Mouse (Mus musculus) forebrain, embryonic 11.5 days (tissue): Measurements from ENCODE around the gene Trim2. TPM values are rescaled to one million over a fixed set of nuclear protein-coding genes. Genes with fewer than 3 reads are reported as not detected.

Source experiments
- ATAC-seq: fragments of 200-750 bp; cut with Nextera tagmentation; replicated peaks from 2 replicates; pipeline ENCODE4 v1.8.0; 2017; ENCODE audit warnings: moderate TSS enrichment; ENCODE audit not compliant: low FRiP score
- DNase-seq: peaks from one replicate; pipeline ENCODE4 v3.0.0-alpha.2; 2017; ENCODE audit warnings: low spot score
- H3K27ac ChIP-seq: fragments of 300-500 bp; sonication (generic); 2 replicates; pipeline ENCODE4 v1.5.1; 2014; ENCODE audit warnings: low read depth, low read length
- H3K27me3 ChIP-seq: fragments of 300-500 bp; sonication (generic); 2 replicates; pipeline ENCODE4 v1.6.1; 2014; ENCODE audit warnings: mild to moderate bottlenecking, low read length, mixed read lengths; ENCODE audit not compliant: control insufficient read depth, insufficient read depth
- H3K36me3 ChIP-seq: fragments of 300-500 bp; sonication (generic); 2 replicates; pipeline ENCODE4 v1.6.1; 2014; ENCODE audit warnings: mild to moderate bottlenecking, low read length, moderate library complexity, mixed read lengths; ENCODE audit not compliant: control insufficient read depth, insufficient read depth
- H3K4me1 ChIP-seq: fragments of 300-500 bp; sonication (generic); replicated peaks from 2 replicates; pipeline ENCODE4 v1.6.1; 2014; ENCODE audit warnings: low read length, mixed read lengths; ENCODE audit not compliant: control insufficient read depth, insufficient read depth
- H3K4me2 ChIP-seq: fragments of 300-500 bp; sonication (generic); 2 replicates; pipeline ENCODE4 v1.6.1; 2014; ENCODE audit warnings: low read depth, mild to moderate bottlenecking, low read length, moderate library complexity, mixed read lengths; ENCODE audit not compliant: severe bottlenecking
- H3K4me3 ChIP-seq: fragments of 300-500 bp; sonication (generic); 2 replicates; pipeline ENCODE4 v1.5.1; 2014; ENCODE audit warnings: low read depth, low read length
- H3K9ac ChIP-seq: fragments of 300-500 bp; sonication (generic); 2 replicates; pipeline ENCODE4 v1.6.1; 2014; ENCODE audit warnings: low read length
- H3K9me3 ChIP-seq: fragments of 300-500 bp; sonication (generic); 2 replicates; pipeline ENCODE4 v1.6.1; 2016; ENCODE audit warnings: low read length, mixed read lengths; ENCODE audit not compliant: control insufficient read depth
- WGBS: fragments of 180-500 bp; shearing (Covaris S2); extraction: QIAGEN DNeasy Blood & Tissue Kit; methylation state at CpG from one replicate; pipeline ENCODE4 v1.1.7; 2014; 5-methylcytosine and 5-hydroxymethylcytosine counted together
- polyA plus RNA-seq: library from polyadenylated mRNA; unstranded; fragments of >200 nt; fragmentation: Nextera tagmentation; extraction: Ambion mirVana; gene quantifications from 2 replicates; pipeline ENCODE4 v1.2.1, GENCODE M21; 2014

Trim2 gene
- polyA plus RNA-seq, 1 experiment from 2014 or later, result 70.3 TPM

DNA sequence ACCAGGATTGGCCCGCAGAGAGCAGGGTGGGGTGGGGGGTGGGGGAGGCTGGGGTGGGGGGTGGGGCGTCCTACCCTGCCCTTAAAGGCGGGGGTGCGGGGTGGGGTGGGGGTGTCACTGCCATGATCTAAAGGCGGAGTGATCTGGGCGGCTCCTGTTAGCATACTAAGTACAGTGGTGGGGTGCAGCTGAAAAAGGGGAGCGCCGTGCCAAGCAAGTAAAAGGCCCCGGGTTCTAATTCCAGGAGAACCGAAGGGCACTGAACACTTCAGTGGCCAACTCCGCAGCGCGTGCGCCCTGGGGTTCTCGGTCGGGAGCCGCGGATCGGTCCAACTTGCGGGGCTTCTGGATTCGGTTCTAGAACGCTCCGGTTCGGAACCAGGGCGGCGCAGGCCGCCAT lies 151.5 kb downstream of the Trim2 start:
- H3K36me3 ChIP-seq, result no peaks in the 10 kb centered on the region
- under 1% methylated on average over 27 of the region's 27 CpGs for WGBS
- no peaks in the 10 kb centered on the region for H3K27me3 ChIP-seq
- no peak overlapping the region for H3K27ac ChIP-seq
- peak overlapping the region; percentile 98 for H3K4me2 ChIP-seq
- H3K9me3 ChIP-seq, result no peaks in the 10 kb centered on the region
- no peaks in the 10 kb centered on the region for H3K4me1 ChIP-seq
- ATAC-seq (peak; percentile 53), DNase-seq (no peak)
- H3K9ac ChIP-seq, result peak overlapping the region; percentile 76
- H3K4me3 ChIP-seq, result peak overlapping the region; percentile 48

- Histone ChIP-seq H3K4me3 (peak overlapping the region; percentile 48), H3K27ac (no peak overlapping the region), H3K9me3 (no peaks in the 10 kb centered on the region), H3K27me3 (no peaks in the 10 kb centered on the region), H3K36me3 (no peaks in the 10 kb centered on the region), H3K4me2 (peak overlapping the region; percentile 98; the same call in 1 of the 2 replicates), H3K4me1 (no peaks in the 10 kb centered on the region), H3K9ac (no peak overlapping the region)
- DNase-seq (no peak), ATAC-seq (no peak)
- WGBS, result 15% methylated on average over 12 of the region's 12 CpGs
Measured at GRCm38 (mm10) chr3:84154721-84155141, 151.9 kb downstream of the Trim2 start.

DNA sequence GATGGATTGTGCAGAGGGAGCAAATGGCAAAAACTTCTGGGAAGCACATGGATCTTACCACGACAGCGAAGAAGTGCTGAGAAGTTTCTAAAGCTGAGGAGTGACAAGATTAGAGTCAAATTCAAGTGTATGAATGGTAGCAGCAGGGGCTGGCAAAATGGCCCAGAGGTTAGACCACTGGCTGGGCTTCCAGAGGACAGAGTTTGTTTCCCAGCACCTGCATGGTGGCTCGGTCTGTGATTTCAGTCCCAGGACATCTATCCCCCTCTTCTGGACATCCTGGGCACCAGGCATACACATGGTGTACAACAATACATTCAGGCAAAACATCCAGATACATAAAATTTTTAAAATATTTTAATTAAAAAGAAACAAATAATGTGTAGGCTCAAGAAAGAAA lies 156.8 kb downstream of the Trim2 start:
- Histone ChIP-seq H3K4me3 (no peak overlapping the region), H3K9ac (no peak overlapping the region), H3K4me2 (no peak overlapping the region), H3K4me1 (no peaks in the 10 kb centered on the region), H3K9me3 (no peaks in the 10 kb centered on the region; the same call in 1 of the 2 replicates), H3K36me3 (no peaks in the 10 kb centered on the region), H3K27me3 (no peaks in the 10 kb centered on the region), H3K27ac (no peak overlapping the region)
- ATAC-seq (no peak), DNase-seq (no peak)
- WGBS, result 92% methylated on average over 3 of the region's 3 CpGs

DNA sequence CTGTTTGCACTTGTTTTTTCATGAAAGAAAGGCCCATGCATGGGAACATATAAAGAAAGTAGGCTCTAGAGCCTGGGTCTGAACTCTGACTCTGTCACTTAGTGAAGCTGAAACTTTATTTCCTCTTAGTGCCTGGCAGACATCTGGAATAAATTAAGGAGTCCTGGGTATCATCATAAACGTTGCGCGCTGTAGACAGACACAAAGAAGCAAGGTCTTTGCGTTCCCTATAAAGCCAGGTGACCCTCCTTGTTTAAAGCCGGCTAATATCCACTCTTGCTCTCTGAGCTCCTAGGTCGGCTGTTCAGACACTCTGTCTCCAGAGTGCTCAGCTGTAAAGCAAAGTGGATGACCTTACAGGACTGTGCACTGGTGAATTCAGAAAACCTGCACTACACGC lies 165.7 kb downstream of the Trim2 start:
- no peak for ATAC-seq
- Histone ChIP-seq H3K27ac (no peak overlapping the region), H3K4me3 (no peak overlapping the region), H3K4me2 (no peak overlapping the region), H3K9ac (no peak overlapping the region), H3K4me1 (no peaks in the 10 kb centered on the region), H3K9me3 (no peaks in the 10 kb centered on the region), H3K36me3 (no peaks in the 10 kb centered on the region), H3K27me3 (no peaks in the 10 kb centered on the region)
- 75% methylated on average over 7 of the region's 7 CpGs for WGBS
- DNase-seq, result no peak

DNA sequence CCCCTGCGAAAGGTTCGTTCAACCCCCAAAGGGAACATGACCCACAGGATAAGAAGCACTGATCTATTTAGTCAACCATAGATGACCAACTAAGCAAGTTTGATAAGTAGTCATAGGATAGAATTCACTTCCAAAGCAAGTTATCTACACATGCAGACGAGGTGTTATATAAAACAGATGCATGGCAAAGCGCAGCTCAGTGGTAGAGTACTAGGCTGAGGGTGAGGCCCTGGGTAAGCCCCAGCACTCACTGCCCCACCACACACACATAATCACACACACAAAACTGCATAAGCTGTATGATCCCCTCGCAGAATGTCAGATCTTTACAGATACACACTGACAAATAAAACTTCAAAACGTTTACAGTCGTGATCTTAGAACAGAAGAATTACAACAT lies 170.2 kb downstream of the Trim2 start:
- no peaks in the 10 kb centered on the region for H3K9me3 ChIP-seq
- H3K4me1 ChIP-seq, result no peaks in the 10 kb centered on the region
- DNase-seq, result no peak
- H3K4me3 ChIP-seq, result no peak overlapping the region
- H3K4me2 ChIP-seq, result no peak overlapping the region
- H3K27ac ChIP-seq, result no peak overlapping the region
- ATAC-seq, result no peak
- no peaks in the 10 kb centered on the region for H3K27me3 ChIP-seq
- WGBS, result 86% methylated on average over 7 of the region's 7 CpGs
- no peaks in the 10 kb centered on the region for H3K36me3 ChIP-seq
- H3K9ac ChIP-seq, result no peak overlapping the region

DNA sequence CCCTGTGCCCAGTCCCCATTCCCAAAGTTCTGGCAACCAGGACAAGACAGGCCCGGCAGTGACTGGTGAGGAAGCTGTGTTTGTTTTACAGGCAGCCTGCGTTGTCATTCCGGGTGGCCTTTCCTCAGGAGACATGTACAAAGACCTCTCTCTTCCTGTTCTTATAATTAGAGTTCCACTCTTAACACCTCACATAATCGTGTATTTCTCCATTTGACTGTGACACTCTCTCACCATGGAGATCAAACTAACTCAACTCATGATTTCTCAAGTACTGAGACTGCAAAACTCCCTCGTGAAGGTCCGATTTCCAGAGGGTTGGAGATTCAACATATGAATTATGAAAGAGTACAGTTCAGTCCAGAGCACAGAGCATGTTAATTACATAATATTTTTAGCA lies 170.7 kb downstream of the Trim2 start:
- no peaks in the 10 kb centered on the region for H3K27me3 ChIP-seq
- no peak overlapping the region for H3K27ac ChIP-seq
- H3K9ac ChIP-seq, result no peak overlapping the region
- no peak for ATAC-seq
- WGBS, result 83% methylated on average over 6 of the region's 6 CpGs
- H3K9me3 ChIP-seq, result no peaks in the 10 kb centered on the region
- no peak for DNase-seq
- no peaks in the 10 kb centered on the region for H3K4me1 ChIP-seq
- H3K4me3 ChIP-seq, result no peak overlapping the region
- no peaks in the 10 kb centered on the region for H3K36me3 ChIP-seq
- H3K4me2 ChIP-seq, result no peak overlapping the region

DNA sequence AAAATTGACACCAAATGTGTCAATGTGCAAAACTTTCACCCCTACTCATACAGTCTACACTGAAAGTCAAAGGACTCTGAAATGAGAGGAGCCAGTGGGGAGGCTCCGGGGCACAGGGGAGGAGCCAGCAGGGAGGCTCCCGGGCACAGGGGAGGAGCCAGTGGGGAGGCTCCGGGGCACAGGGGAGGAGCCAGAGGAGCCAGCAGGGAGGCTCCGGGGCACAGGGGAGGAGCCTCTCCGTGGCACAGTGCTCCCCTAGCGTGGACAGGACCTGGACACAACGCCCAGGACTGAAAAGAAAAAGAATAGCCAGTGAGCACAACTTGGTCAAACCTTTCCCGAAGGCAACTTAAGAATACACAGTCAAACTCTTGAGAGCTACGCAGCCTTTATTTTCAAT lies 171.3 kb downstream of the Trim2 start:
- H3K4me2 ChIP-seq, result no peak overlapping the region
- no peak overlapping the region for H3K4me3 ChIP-seq
- no peak overlapping the region for H3K27ac ChIP-seq
- DNase-seq (no peak), ATAC-seq (peak; percentile 65)
- H3K9ac ChIP-seq, result no peak overlapping the region
- no peaks in the 10 kb centered on the region for H3K9me3 ChIP-seq
- 36% methylated on average over 9 of the region's 9 CpGs for WGBS
- no peaks in the 10 kb centered on the region for H3K36me3 ChIP-seq
- H3K4me1 ChIP-seq, result no peaks in the 10 kb centered on the region
- H3K27me3 ChIP-seq, result no peaks in the 10 kb centered on the region

DNA sequence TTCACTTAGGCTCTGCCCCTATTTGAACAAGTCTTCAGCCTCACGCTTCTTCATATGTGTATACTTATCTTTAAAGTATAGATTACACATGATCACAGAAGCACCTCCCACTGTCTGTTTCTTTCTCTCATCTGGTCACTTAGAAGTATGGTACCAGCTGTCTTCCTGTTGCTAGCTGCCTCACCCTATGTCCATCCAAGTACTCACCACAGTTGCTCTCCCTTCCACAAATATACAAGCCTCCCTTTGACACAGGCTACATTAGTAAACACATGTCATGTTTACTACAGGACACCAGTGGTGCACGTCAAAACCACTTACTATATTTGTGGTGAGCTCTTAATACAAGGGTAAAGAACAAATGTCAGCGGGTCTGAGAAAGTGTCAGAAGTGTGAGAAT lies 175.3 kb downstream of the Trim2 start:
- Histone ChIP-seq H3K4me1 (no peaks in the 10 kb centered on the region), H3K27me3 (no peaks in the 10 kb centered on the region), H3K9me3 (no peaks in the 10 kb centered on the region), H3K4me3 (no peak overlapping the region), H3K4me2 (no peak overlapping the region), H3K9ac (no peak overlapping the region), H3K27ac (no peak overlapping the region), H3K36me3 (no peaks in the 10 kb centered on the region)
- WGBS, result 92% methylated on average over 3 of the region's 3 CpGs
- ATAC-seq (no peak), DNase-seq (no peak)

DNA sequence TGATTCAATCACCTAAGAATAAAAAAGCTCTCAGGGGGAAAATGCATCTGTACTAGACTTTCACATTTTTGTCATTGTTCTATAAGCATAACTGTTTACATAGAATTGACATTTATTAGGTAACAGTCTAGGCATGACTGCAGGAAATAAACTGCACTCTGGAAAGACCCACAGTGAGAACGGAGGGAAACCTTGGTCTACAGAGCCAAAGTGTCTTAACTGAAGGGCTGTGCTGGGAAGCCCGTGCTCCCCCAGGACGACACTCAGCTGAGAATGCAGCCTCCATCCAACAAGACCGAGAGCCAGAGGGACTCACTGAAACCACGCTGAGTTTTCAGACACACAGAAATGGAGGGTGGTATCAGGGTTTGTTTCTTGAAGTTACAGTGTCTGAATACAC lies 175.9 kb downstream of the Trim2 start:
- no peak overlapping the region for H3K9ac ChIP-seq
- H3K4me1 ChIP-seq, result no peaks in the 10 kb centered on the region
- no peaks in the 10 kb centered on the region for H3K9me3 ChIP-seq
- no peak overlapping the region for H3K4me3 ChIP-seq
- H3K36me3 ChIP-seq, result no peaks in the 10 kb centered on the region
- WGBS, result 75% methylated on average over 5 of the region's 5 CpGs
- no peaks in the 10 kb centered on the region for H3K27me3 ChIP-seq
- no peak for ATAC-seq
- no peak overlapping the region for H3K4me2 ChIP-seq
- no peak overlapping the region for H3K27ac ChIP-seq
- no peak for DNase-seq
